Mouse (Mus musculus) embryo, embryonic 9.5 days (tissue): ENCODE data around the gene Pet117.

Experiments used
- DNase-seq: peaks from one replicate; pipeline ENCODE4 v3.0.0-alpha.2; 2017; ENCODE audit errors: extremely low spot score

Gene Pet117

DNA sequence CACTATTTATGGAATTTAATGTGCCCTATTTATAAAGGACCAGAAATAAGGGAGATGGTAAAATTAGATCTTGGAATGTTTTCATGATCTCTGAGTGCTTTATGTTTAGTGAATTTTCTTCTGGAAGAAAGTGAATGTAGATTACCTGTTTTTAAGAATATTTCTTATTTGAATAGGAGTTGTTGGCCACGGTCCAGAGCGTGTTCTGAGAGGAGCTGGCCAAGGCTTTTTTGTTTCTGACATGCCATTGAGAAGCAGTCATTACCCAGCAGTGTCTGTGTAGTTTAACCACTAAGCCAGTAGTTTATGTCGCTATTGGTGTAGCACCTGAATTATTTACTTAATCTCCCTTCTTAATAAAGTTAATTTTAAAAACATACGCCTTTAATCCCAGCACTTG lies 12.9 kb downstream of the Pet117 start:
- DNase-seq = no peak

DNA sequence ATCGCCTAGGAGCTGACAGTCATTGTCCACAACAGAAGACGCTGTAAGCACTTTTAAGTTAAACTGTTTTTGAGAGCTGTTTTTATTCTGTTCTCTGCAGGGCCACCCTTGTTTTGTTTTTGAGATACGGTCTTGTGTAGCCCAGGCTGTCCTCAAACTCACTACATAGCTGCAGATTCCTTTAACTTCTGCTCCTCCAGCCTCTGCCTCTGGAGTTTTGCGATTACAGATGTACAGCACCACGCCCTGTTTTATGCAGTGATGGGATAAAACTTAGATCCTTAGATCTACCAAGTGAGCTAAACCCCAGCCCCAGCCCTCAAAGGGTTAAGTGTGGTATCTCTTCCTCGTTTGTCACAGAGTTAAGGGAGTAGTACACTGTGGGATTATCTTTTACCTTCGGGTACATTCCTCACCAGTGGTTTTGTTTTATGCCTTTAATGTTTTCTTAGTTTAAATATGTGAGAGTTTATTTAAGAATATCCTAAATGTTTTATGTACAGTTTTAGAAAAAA lies 13.9 kb downstream of the Pet117 start:
- no peak for DNase-seq

DNA sequence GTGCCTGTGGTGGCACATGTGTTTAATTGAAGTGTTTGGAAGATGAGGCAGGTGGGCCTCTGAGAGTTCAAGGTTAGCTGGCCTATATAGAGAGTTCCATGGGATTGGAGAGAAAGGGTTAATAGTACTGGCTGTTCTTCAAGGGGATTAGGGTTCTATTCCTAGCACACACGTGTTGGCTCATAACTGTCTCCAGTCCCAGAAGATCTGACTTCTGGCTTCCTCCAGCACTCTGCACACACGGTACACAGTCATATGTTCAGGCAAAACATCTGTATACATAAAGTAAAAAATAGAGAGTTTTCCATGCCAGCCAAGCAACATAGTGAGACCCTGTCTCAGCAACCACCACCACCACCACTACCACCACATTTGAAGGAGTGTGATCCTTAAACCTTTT lies 17.5 kb downstream of the Pet117 start:
- no peak for DNase-seq

DNA sequence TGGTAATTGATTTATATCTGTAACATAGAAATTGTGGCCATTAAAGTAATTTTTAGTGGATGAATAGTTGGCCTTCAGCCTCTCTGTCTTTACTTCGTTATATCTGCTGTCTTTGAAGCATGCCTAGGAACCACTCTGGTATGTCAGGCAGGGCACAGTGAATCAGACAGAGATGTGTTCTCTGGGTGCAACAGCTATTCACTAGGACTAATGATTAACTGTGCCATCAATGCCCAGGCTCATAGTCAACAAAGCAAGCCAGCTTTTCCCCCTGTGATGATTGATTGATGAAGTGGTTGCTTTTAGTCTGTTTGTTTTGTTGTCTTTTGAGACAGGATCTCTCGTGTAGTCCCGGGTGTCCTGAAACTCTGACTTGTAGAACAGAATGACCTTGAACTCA lies 19.6 kb downstream of the Pet117 start:
- DNase-seq = no peak

DNA sequence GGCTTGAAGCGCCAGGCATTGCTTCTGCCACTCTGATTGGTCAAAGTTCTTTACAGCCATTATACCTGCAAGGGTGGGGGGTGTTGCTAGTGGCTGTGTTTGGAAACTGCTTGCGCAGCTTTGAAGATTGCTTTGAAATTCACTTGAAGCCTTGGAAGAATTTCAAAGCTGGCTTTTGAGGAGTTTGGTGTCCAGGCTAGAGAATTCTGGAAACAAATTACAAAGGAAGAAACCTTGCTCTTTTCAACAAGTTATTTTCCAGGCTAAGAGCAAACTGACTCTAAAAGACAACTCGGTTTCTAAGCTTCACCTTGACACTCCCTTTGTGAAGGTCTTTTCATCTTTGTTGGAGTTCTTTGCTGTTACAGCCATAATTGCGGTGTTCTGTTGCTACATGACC lies 30.7 kb downstream of the Pet117 start:
- DNase-seq = no peak

DNA sequence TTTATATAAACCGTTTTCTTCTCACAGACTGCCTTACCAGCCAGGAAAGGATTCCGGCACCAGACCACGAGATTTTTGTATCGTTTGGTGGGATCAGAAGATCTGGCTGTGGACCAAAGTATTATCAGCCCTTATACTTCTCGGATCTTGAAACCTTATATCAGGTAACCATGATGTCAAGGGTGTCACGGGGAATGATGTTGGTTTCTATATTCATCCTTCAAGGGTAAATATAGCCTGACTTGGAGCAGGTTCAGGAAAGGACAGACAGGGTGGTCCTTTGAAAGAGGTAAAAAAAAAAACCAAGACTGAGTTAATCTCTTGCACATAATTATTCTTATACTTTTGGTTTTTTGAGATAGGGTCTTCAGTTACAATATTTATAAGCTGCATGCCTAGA lies 31.9 kb downstream of the Pet117 start:
- no peak for DNase-seq

DNA sequence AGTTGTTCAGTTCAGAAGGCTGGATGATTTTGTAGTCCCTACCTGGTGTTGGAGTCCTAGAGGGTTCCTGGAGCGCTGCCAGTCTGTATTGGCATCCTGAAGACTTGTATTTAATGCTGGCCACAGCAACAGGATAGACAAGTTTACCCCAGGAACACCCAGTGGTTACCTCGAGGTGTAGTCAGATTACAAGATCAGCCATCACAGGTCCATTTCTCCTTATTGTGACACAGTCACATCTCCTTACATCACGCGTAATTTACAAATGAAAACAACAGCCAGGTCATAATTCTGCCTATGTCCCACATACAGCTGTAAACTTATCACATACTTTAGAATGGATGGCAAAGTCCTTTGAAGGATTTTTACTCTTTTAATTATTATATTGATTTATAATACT lies 40.2 kb downstream of the Pet117 start:
- no peak for DNase-seq

DNA sequence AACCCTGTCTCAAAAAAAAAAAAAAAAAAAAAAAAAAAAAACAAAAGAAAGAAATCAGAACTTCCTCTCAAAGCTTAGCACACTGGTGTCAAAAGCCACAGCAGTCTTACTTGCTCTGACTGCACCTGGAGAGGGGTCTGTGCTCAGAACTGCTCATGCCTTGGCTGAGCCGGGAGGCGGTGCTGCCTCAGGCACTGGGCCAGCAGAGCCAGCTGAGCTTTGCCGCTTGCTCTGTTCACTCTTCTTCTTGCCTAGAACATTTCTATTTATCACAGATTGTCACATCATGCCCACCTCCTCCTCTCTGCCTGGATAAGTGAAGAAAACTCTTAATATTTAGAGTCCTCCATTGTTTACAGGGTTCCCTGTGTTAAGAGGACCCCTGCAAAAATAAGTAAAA lies 41.8 kb downstream of the Pet117 start:
- no peak for DNase-seq

DNA sequence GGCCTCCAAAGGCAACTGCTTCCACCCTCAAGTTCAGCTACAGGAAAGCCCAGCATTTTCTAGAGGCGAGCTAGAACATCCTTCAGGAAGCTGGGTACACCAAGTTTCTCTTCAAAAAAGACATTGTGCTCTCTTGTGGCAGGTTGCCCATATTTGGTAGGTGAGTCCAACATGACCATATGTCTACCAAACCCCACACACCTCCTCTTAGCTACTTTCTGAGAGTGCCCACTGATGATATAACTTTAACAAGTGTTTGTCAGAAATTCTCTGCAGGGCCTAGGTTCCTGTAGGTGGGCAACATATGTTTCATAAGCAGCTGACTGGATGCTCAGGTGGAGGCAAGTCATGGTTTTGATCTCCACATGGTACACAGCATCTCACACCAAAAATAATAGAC lies 45.9 kb downstream of the Pet117 start:
- no peak for DNase-seq

DNA sequence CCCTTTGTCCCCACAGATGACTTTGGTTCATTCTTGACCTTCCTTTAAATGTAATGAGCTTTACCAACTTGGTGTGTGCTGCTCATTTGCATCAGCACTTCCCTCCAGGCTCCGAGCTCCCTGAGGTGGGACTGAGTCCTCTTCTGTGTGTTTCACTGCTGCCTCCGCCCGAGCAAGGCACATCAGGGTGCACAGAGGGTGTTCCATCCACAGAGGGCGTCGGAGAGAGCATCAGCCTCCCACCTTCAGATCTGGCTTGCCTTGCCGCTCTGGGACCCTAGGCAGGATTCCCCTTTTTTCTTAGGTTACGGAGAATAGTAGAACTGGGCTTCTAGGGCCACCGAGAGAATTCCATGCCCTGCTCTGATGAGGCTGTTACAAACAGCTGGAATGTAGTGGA lies 48.1 kb downstream of the Pet117 start:
- DNase-seq = no peak

DNA sequence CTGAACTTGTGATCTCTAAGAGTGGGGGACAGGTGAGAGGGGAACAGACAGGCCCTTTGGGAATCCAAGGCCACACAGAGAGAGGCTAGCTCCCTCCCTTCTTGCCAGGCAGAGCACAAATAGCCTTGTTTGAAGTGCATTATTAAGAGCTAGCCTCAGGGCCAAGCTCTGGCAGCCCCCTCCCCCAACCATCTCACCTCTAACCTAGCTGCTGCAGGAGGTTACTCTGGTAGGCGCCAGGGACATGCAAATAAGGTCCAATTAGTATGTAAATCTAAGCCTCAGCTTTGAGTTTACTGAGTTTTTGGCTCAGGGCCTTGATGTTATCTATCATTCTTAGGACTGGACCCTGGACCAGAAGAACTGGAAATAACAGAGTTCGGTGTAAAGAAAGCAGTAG lies 49.3 kb downstream of the Pet117 start:
- no peak for DNase-seq

DNA sequence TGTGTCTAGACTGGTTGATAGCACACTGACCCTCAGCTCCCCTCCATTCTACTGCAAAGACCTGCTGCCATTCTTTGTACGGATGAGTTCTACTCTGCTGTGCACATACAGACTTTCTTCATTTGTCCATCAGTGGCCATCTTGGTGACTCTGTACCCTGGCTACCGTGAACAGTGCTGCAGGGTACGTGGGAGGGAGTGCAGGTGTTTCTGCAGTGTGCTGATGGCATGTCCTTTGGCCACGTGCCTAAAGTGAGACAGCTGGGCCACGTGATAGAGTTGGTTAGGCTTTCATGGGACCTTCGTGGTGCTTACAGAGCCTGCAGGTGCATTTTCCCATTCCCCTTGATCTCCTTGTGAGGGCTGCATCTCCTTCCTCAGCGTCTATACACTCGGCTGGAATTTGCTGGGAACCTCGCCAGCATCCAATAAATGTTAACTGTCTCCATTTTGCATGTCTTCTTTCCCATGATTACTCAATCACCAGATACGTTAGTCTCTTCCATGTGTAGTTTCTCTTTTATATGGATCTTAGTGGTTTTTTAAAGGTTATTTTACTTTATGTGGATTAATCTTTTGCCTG lies 53.4 kb downstream of the Pet117 start:
- no peak for DNase-seq
